Mouse (Mus musculus) lung, postnatal 10 days (tissue): ENCODE data around the gene Mss51.
A peak's percentile ranks its signal among the peaks of the same experiment; 100 is the strongest.

Source experiments
- DNase-seq: peaks from one replicate; pipeline ENCODE4 v3.0.0; 2021

The Mss51 gene

GRCm38 (mm10) chr14:20496603-20497002 lies at the start of gene Mss51:
Gene Mss51, minus strand, starts transcription at chr14:20496901.
- DNase-seq = no peak

DNA sequence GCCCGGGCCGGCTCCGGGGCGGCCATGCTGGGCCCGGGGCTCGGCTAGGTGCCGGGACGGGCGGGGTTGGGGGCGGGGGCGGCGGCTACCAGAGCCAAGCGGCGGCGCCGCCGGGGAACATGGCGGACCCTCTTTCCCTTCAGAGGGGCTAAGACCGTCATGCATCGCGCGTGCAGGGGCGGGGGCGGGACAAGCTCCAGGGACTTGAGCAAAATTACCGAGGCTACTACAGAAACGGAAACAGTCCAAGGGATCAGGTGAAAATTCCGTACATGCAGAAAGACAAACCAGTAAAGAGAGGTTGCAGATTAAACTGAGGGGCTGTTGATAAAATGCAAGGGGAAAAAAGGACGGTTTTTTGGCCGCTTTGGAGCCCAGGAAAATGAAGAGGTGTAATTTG lies 49.7 kb upstream of the Mss51 start, which contains the start of gene Ppp3cb:
Gene Ppp3cb (minus strand): TSS at position 159 of the 400 bp plus-strand sequence.
- DNase-seq = peak; percentile 89

DNA sequence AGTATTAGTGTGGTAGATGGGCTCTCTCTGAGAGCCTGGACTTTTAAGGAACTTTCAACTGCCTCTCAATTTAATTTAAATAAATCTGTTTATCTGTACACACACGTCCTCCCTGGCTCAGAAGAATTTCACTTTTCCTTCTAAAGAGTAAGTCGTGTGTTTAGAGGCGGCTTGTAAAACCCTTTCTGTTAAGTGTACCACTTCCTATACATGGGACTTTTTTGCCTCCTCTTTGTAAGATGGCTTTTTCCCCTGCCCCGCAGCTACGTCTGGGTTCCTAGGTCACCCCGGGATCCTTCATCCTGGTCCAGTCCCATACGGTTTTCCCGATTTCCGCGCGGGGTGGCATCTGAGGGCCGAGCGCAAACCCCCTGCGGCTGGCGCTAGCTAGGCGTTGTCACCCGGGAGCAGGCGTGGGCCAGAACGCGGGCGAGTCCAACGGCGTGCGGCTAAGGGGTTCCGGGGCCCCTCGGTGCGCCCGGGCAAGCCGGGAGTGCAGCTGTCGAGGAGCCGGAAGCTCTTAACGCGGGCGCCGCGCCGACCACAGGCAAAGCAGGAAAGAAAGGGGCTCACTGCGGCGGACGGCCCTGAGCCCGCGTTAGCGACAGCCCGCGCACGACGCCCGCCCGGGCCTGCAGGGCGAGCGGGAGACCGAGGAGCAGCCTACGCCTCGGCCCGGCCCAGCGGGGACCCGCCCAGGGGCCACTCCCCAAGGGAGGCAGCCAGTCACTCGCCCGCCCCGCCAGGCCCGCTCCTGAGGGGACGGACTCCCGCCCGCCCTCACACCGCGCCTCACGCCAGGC lies 49.0 kb upstream of the Mss51 start:
- peak; percentile 94 for DNase-seq

DNA sequence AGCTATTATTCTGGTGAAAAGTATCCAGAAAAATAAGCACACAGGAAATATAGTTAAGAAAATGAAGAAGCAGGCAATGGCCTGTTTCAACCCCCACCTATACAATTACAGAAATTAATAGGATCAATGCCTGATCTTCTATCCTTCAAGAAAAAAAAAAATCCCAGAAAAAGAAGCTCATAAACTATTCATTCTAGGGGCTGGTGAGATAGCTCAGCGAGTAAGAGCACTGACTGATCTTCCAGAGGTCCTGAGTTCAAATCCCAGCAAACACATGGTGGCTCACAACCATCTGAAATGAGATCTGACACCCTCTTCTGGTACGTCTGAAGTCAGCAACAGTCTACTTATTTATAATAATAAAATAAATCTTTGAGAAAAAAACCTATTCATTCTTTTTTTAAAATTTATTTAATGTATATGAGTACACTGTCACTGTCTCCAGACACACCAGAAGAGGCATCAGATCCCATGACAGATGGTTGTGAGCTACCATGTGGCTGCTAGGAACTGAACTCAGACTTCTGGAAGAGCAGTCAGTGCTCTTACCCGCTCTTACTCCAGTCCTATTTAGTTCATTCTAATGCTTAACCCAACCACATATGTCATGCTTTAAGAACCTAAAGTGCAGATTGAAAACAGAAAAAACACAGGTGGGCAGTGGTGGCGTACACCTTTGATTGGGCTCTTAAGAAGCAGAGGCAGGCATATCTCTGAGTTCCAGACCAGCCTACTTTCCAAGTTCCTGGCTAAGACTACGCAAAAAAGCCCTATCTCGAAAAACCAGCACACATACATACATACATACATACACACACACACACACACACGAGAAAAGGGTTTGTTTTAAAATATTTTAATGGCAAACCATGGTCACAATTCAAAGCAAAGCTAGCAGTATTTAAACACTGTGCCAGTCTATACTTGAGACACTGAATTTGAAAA lies 48.0 kb upstream of the Mss51 start:
- DNase-seq = no peak

DNA sequence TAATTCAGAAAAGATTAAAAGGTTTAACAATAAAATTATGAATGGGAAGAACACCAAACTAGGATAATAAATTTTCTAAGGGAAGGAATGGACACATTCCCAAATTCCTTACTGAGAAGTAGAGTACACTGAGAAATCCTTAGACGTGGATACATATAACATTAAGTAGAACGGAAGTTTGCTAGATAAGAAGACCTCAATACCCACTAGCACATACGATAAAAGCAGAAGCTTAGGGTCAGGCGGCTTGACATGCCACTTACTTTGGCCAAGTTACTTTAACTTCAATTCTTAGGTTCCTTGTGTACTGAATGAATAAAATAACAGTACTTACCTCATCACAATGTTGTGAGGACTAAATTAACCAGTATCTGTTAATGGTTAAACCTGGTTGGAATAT lies 32.9 kb upstream of the Mss51 start:
- DNase-seq = no peak

DNA sequence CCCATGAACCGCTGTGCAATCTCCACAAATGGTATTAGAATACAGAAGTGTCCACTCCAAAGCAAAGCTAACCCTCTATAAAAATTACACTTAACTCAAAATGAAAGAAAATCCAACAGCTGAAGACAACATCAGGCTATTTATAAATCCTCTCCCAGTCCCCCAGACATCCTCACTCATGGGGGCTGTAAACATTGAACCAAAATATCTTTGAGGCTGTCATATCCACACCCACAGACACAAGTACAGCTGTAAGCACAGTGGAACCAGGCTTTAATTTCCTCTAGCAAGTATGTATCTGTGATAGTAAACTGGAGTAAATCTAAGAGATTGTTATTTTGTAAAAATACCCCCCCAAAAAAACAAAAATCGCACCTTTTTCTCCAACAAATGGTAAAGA lies 23.5 kb upstream of the Mss51 start:
- DNase-seq = no peak

- DNase-seq = no peak
Measured at GRCm38 (mm10) chr14:20508424-20508823, 11.7 kb upstream of the Mss51 start.

DNA sequence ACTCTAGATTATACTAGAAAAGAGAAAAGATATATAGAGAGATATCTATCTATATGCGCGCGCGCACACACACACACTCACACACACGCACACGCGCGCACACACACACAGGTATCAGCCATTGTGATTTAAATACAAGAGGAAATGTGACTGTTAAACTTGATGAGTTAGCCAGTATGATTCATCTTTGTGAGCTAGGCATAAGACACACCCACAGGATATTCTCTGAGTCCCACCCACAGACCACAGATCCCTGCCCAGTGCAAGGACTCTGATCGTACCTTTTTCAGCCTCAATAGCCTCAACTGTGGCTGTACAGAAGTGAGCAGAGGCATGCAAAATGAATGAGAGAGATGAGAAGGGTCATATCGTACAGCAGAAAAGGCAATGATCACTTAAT lies 6.3 kb upstream of the Mss51 start:
- peak; percentile 6 for DNase-seq

DNA sequence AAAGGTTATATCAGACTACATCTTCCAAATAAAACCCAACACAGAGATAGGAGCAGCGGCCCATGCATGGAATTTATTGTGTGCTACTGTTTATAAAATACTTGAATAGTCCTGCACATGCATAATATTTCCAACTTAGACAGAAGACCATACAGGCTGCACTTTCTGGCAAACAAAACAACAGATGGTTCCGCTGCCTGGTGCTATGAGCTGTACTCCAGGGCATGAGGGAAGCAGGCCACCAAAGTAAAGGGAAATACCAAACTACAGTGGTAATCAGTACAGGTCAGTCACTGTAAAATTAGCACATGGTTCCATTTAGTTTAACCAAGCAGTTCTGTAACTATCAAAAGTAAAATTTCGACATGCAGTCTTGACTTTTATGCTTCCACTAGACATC lies 3.3 kb upstream of the Mss51 start:
- DNase-seq = no peak

DNA sequence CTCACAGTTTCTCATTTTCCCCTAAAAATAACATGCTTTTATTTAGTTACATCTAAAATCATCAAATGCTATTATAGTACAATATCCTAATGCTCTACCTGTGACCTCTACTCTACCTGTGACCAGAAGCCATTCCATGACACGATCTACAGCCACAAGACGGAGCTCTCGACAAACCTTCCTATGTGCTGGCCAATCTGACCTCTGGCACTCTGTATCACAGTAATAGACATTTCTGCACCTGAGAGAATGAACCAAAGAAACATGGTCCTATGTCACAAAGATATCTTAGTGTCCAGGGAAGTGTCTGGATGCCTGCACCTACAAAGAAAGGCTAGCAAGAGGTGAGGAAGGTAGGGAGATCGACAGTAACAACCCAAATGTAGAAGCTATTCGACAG lies 10.7 kb downstream of the Mss51 start:
- DNase-seq = no peak

- DNase-seq = no peak
Measured at GRCm38 (mm10) chr14:20482051-20482751, 14.5 kb downstream of the Mss51 start.

- peak; percentile 36 for DNase-seq
Measured at GRCm38 (mm10) chr14:20481211-20481610, 15.5 kb downstream of the Mss51 start.

DNA sequence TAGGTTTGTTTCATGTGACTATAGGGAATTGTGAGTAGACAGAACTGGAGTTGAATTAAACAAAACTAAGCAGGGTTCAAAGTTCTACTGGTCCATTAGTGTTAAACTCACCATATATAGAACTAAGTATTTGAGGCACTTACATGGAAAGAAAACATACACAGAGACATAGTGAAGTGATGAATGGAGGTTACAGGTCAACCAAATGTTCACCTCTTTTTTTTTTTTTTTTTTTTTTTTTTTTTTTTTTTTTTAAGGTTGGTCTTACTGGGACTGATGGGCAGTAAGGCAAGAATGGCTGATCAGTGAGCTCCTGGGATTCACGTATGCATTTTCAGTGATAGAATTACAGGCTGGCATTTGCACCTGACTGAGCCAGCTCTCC lies 16.5 kb downstream of the Mss51 start:
- no peak for DNase-seq

- DNase-seq = peak; percentile 86
Measured at GRCm38 (mm10) chr14:20479291-20480194, 17.2 kb downstream of the Mss51 start, which contains the start of gene Anxa7. Gene Anxa7, minus strand, starts transcription at chr14:20480133.

DNA sequence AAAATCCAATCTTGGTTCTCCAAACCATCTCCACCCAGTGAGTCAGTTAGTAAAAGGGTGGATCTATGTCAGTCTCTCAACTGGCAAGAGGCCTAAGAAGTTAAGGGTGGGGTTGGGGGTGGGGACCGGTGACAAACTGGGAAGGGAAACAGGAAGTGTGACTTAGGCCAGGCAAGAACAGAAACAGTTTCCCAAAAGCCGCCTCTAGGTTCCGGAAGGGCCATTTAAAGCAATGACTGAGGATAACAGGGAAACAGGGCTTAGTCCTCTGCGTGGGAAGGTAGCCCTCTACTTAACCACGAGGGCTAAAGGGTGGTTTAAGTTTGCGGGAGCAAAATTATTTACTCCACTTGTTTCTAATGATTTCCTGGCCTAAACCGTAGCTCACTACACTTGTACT lies 17.9 kb downstream of the Mss51 start:
- peak; percentile 66 for DNase-seq

- DNase-seq = no peak
Measured at GRCm38 (mm10) chr14:20478385-20478784, 18.3 kb downstream of the Mss51 start.

DNA sequence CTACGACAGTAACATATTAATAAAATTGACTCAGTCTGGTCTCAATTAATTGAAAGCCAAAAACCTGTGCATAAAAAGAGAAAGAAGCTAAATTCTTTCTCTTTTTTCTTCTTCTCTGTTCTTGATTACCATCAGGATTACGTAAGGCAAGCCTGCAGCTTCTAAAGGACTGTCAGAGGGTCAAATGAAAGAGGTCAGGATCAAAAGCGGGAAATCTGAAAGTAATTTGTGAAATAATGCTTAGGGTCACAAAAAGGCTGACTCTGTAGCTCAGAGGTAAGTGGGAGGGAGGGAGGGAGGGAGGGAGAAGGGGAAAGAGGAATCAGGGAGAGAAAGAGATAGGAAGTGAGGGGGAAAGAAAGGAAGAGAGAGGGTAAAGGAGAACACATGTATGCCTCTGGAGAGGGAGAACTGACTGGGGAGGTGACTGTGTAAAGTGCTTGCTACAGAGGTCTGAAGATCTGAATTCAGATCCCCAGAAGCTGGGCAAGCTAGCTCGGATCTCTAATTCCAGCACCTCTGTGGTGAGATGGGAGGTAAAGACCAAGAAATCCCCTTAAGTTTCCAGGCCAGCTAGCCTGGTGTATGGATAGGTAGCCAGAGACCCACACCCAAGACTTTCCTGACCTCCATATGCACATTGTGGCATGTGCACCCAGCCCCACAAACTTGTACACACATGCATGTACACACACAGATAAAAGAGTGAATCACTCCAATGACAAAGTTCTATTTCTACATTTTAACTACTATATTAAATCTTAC lies 19.3 kb downstream of the Mss51 start:
- DNase-seq = no peak

DNA sequence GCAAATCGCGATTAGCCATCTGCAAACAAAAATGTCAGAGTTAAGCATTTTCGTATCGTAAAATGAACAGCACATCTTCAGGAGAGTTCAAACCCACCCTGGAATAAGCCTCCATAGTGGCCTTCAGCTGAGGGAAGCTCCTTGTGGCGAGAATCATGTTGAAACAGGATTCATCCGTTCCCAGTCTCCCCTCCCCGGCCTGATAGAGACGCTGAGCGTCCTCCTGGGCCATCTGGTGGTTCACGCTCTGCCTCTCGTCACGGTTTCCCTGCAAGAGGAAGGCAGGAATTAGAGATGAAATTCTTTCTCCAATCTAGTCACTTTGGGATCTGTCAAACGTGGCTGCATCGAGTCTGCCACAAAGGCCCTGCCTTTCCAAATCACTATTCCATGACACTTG lies 36.5 kb downstream of the Mss51 start:
- no peak for DNase-seq

DNA sequence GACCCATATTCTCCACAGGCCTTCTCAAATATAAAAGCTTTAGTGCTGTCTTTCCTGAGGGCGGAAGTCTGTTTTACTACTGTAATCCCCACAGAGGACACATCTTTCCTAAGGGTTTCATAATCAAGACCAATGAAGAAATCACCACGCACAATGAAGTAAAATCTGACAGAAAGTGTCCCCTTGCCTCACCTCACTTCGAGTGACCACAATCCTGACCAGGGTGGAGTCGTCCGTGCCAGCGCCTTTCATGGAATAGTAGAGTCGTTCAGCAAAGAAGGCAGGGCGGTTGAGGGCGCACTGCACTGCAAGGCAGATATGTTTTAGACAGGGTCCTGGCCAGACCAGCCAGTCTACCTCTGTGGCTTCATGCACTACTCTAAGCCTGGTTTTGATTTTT lies 38.3 kb downstream of the Mss51 start:
- no peak for DNase-seq

GRCm38 (mm10) chr14:20452929-20453328 lies 43.8 kb downstream of the Mss51 start:
- DNase-seq = no peak

- peak; percentile 82 for DNase-seq
Measured at GRCm38 (mm10) chr14:20451765-20452331, 44.9 kb downstream of the Mss51 start, which contains the start of gene Cfap70. Gene Cfap70, minus strand, starts transcription at chr14:20452226.
